Mouse (Mus musculus): Measurements from ENCODE around the gene Otulinl.

Otulinl gene

GRCm38 (mm10) chr15:27647686-27648085 lies 33.7 kb downstream of the Otulinl start:
- no peak for DNase-seq

- DNase-seq, result no peak
These were observed 34.7 kb downstream of the Otulinl start for GRCm38 (mm10) chr15:27646665-27647064.

GRCm38 (mm10) chr15:27645250-27645649 lies 36.1 kb downstream of the Otulinl start:
- DNase-seq, result no peak

- DNase-seq, result peak; percentile 26
These were observed 38.5 kb downstream of the Otulinl start for GRCm38 (mm10) chr15:27642895-27643294.

- no peak for DNase-seq
These were observed 40.2 kb downstream of the Otulinl start for GRCm38 (mm10) chr15:27641171-27641570.

GRCm38 (mm10) chr15:27633941-27634900 lies 47.2 kb downstream of the Otulinl start:
- DNase-seq, result no peak

- peak; percentile 99 for DNase-seq
These were observed 50.6 kb downstream of the Otulinl start, which contains the start of gene Otulin for GRCm38 (mm10) chr15:27630601-27631383. Gene Otulin, minus strand, starts transcription at chr15:27630693.

GRCm38 (mm10) chr15:27629800-27630600 lies 51.4 kb downstream of the Otulinl start:
- peak; percentile 20 for DNase-seq

GRCm38 (mm10) chr15:27629046-27629445 lies 52.3 kb downstream of the Otulinl start:
- DNase-seq, result no peak

- DNase-seq, result no peak
These were observed 53.6 kb downstream of the Otulinl start for GRCm38 (mm10) chr15:27627794-27628193.

- DNase-seq, result no peak
These were observed 55.1 kb downstream of the Otulinl start for GRCm38 (mm10) chr15:27626314-27626713.

GRCm38 (mm10) chr15:27625890-27626255 lies 55.5 kb downstream of the Otulinl start:
- DNase-seq, result no peak

GRCm38 (mm10) chr15:27625014-27625889 lies 56.1 kb downstream of the Otulinl start:
- DNase-seq, result no peak

- no peak for DNase-seq
These were observed 58.1 kb downstream of the Otulinl start for GRCm38 (mm10) chr15:27623286-27623685.

- DNase-seq, result no peak
These were observed 60.7 kb downstream of the Otulinl start for GRCm38 (mm10) chr15:27620475-27621185.

- no peak for DNase-seq
These were observed 61.7 kb downstream of the Otulinl start for GRCm38 (mm10) chr15:27619683-27620082.

- DNase-seq, result no peak
These were observed 62.4 kb downstream of the Otulinl start for GRCm38 (mm10) chr15:27618778-27619533.

- DNase-seq, result no peak
These were observed 64.2 kb downstream of the Otulinl start for GRCm38 (mm10) chr15:27617227-27617626.

- DNase-seq, result no peak
These were observed 65.2 kb downstream of the Otulinl start for GRCm38 (mm10) chr15:27616159-27616558.

- no peak for DNase-seq
These were observed 68.1 kb downstream of the Otulinl start for GRCm38 (mm10) chr15:27613255-27613654.
